Mouse (Mus musculus): ENCODE data around the gene Cpeb1. TPM values are rescaled to one million over a fixed set of nuclear protein-coding genes. Genes with fewer than 3 reads are reported as not detected.

Cpeb1 gene
- polyA plus RNA-seq (2012; ENCODE audit: low replicate concordance), result not detected in 2 replicates

GRCm38 (mm10) chr7:81455155-81455651 lies at the start of gene Cpeb1:
Gene Cpeb1 (minus strand): TSS chr7:81455465.

GRCm38 (mm10) chr7:81498181-81498580 lies 42.9 kb upstream of the Cpeb1 start, which contains the start of gene BC048679:
Gene BC048679 (minus strand): TSS chr7:81498281.

GRCm38 (mm10) chr7:81493331-81494021 lies 38.2 kb upstream of the Cpeb1 start, which contains the start of gene Ap3b2:
Gene Ap3b2 (minus strand): TSS chr7:81493925.

GRCm38 (mm10) chr7:81344544-81345446 lies 110.5 kb downstream of the Cpeb1 start, which contains the start of gene Rps17:
Gene Rps17 (minus strand): TSS chr7:81345254.

Other genes with a start within 250 kb of the Cpeb1 start
- 0.44 and 1.4 TPM in 2 replicates for gene Pde8a, start 241.9 kb downstream of the Cpeb1 start, polyA plus RNA-seq (2012; ENCODE audit: low replicate concordance)
- 124 and 142 TPM in 2 replicates for gene Rps17, start 110.2 kb downstream of the Cpeb1 start, polyA plus RNA-seq (2012; ENCODE audit: low replicate concordance)
- not detected in 2 replicates for gene Ap3b2, start 38.5 kb upstream of the Cpeb1 start, polyA plus RNA-seq (2012; ENCODE audit: low replicate concordance)
- not detected in 2 replicates for gene BC048679, start 42.8 kb upstream of the Cpeb1 start, polyA plus RNA-seq (2012; ENCODE audit: low replicate concordance)
- gene Fsd2, start 111.5 kb upstream of the Cpeb1 start, polyA plus RNA-seq (2012; ENCODE audit: low replicate concordance), result not detected in 2 replicates
- 12.9 and 16.2 TPM in 2 replicates for gene Whamm, start 115.8 kb upstream of the Cpeb1 start, polyA plus RNA-seq (2012; ENCODE audit: low replicate concordance)